Mouse (Mus musculus) MEL-GATA-1-ER (cell line): ENCODE data around the gene Rragc.

Experiments used
- DNase-seq: peaks from one replicate; pipeline ENCODE4 v3.0.0-alpha.2; 2012; ENCODE audit warnings: low read depth; ENCODE audit errors: extremely low read depth

The Rragc gene

DNA sequence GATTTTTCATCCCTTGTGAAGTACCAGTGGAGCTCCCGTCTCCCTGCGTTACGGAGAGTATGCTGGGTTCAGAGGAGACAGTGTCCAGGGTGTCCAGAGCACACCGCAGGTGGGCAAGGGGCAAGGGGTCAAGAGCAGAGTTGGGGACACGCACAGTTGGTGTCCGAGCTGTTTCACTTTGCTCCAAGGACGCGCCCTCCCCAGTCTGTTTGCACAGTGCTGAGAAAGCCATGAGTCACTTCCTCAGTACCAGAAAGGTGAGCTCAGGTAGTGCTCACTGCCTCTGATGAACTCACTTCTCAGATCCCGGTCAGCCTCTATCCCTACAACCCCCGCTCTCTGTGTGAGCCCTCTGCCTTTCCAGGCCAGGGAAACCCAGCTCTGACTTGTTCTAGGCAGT, 32.4 kb downstream of the Rragc start:
- DNase-seq = no peak

DNA sequence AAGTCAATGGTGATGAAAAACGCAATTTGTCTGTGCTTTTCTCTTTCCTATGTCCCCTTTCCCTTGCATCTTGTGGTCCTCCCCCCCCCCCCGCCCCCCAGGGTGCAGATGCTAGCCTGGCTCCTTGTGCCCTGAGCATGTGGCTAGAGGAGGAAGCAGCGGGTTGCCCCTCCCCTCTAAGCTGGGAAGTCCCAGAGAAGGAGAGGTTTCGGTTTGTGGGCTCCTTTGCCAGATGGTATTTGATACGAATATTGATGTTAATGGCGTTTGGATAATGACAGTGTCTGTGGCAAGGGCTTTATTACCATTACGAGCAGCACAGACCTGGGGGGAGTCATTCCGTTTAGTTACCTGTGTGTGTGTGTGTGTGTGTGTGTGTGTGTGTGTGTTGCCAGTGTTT, 34.8 kb downstream of the Rragc start:
- DNase-seq = peak; percentile 51

- DNase-seq = no peak
Measured at GRCm38 (mm10) chr4:123956703-123957491, 39.7 kb downstream of the Rragc start.

DNA sequence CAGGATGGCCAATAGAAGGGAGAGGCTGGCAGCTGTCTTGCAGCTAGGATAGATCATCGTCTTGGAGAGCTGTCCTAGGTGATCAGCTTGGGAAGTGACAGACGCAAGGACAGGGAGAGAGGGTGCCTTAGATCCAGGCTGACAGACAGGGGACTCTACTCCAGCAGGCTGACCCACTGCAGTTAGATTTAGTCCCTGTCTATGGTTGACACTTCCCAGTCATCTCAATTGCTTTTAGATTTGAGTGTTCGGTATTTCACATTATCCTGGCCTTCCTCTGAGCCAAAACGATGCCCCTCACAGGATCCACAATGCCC, 40.2 kb downstream of the Rragc start:
- DNase-seq = no peak

GRCm38 (mm10) chr4:123957891-123958290, 40.6 kb downstream of the Rragc start:
- no peak for DNase-seq

DNA sequence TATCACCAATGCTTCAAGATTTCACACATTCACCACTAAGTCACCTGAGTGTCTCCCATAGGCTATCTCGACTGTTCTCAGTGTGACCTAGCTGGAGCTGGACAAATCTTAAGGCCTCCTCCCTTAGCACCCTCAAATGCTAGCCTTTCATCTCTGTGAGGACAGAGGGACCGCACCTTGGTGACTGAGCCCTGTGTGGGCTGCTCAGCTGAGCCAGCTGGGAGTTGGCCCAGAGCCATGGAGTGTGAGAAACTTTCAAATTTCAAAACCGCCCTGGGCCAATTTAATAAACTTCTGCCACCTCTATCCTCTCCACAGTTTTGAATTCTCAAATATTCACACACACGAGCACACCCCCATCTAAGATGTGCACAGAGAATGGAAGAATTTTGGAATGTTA, 43.7 kb downstream of the Rragc start:
- DNase-seq = no peak

- DNase-seq = no peak
Measured at GRCm38 (mm10) chr4:123962721-123963120, 45.5 kb downstream of the Rragc start.

- no peak for DNase-seq
Measured at GRCm38 (mm10) chr4:123968663-123969321, 51.5 kb downstream of the Rragc start.

DNA sequence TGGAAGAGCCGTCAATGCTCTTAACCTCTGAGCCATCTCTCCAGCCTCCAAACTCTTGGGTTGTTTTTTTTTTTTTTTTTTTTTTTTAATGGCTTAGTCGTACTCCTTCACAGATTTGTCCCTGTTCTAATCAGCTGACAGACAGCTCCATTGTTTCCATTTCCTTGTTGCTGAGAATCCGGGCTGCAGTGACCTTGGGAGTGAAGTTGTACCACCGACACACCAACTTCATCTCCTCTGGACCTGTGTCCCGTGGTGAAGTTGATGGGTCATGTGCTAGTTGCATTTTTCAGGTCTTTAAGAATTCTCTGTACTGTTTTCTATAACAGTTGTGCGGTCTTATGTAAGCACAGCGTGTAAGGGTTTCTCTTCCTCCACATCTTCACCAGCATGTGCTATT, 52.2 kb downstream of the Rragc start:
- no peak for DNase-seq

DNA sequence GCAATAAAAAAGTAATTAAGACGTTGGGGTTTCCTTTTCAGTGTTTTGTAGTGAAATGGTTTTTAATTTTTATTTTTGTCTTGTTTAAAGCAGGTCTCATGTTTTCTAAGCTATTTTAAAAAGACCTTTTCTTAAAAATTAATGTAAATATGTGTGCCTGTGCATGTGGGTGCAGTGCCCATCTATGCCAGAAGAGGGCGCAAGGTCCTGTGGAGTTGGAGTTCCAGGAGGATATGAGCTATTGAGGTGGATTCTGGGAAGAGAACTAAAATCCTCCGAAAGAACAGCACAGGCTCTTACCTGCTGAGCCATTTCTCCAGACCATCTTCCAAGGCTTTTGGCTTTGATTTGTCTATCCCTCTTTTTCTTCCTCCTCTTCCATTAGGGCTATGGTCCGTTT, 53.8 kb downstream of the Rragc start:
- no peak for DNase-seq

- DNase-seq = no peak
Measured at GRCm38 (mm10) chr4:123972423-123973049, 55.3 kb downstream of the Rragc start.

GRCm38 (mm10) chr4:123982105-123982504, 64.9 kb downstream of the Rragc start:
- DNase-seq = no peak
